Mouse (Mus musculus) left cerebral cortex, postnatal 36 days (tissue): ENCODE results near the gene Itgb4. TPM values are rescaled to one million over a fixed set of nuclear protein-coding genes. Genes with fewer than 3 reads are reported as not detected.
"Not testable (repeated sequence)": the region's sequence is repeated elsewhere in the genome, so short reads cannot be mapped to it uniquely, and the experiment has no call there.

ENCODE experiments used
- DNase-seq, 2 experiments: peaks; one replicate each; pipeline ENCODE4 v3.0.0; 2021 to 2022; ENCODE audit warnings: low spot score in 2 of 2, mixed read lengths in 1 of 2
- intact Hi-C: fragments of 180-260 bp; cut with DNase I; formaldehyde crosslinking; loops from one replicate; pipeline ENCODE4 v1.15.1; 2025
- total RNA-seq, 2 experiments: library from RNA; stranded (reverse); gene quantifications; 2 replicates each; pipeline ENCODE4 v1.2.3; 2021

Gene Itgb4
- total RNA-seq, 2 experiments from 2014 or later: 5.1 to 7.3 TPM

DNA sequence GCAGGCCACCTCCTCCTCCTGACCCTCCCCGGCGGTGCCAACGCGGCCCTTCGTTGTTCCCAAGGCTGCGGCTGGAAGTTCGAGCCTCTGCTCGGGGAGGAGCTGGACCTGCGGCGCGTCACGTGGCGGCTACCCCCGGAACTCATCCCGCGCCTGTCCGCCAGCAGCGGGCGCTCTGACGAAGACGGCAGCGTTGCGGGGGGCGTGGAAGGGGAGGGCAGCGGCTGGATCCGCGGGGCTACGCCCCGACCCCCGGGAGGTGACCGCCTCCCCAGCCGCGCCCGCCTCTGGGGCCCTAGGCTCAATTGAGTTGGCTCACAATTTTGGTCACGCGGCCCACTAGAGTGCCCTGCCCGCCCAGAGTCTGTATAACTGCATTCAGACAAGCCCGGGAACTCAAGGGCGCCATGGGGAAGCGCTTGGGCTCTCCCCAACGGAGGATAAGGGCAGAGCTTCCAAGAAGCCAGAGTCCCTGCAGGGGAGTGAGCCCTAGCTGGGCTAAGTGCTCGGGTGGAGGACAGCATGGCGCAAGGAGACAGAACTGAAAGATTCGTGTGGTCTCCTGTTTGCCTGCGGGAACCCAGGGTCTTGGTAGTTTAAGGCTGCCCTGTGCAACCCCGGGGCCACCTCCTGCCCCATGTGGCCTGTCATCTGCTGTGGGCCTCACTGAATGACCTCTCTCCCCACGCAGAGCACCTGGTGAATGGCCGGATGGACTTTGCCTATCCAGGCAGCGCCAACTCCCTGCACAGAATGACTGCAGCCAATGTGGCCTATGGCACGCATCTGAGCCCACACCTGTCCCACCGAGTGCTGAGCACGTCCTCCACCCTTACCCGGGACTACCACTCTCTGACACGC lies 30.6 kb downstream of the Itgb4 start:
- intact Hi-C loops: no loop called here
- peak; percentile 49 to 59 for DNase-seq

DNA sequence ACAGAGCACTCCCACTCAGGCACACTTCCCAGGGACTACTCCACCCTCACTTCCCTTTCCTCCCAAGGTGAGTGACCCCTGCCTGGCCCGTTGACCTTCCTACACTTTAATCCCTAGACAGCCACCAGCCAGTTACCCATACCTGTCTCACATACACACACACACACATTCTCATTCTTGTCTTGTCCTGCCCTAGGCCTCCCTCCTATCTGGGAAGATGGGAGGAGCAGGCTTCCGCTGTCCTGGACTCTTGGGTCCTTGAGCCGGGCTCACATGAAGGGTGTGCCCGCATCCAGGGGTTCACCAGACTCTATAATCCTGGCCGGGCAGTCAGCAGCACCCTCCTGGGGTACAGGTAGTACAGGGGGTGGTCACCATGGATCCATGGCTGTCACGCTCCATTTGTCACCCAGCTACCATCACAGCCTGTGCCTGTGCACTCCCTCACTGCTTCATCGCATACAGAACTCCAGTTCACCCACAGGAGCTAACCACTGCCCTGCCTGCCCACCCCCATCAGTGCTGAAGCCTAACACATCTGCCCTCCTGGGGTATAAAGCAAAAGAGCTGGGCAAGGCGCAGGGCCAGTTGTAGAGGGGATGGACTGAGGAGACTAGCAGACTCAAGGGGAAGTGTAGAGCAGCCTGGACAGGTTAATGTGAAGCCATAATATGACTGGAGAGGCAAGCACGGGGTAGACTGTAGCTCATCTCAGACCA lies 31.4 kb downstream of the Itgb4 start:
- intact Hi-C loops: no loop called here
- DNase-seq: no peak

DNA sequence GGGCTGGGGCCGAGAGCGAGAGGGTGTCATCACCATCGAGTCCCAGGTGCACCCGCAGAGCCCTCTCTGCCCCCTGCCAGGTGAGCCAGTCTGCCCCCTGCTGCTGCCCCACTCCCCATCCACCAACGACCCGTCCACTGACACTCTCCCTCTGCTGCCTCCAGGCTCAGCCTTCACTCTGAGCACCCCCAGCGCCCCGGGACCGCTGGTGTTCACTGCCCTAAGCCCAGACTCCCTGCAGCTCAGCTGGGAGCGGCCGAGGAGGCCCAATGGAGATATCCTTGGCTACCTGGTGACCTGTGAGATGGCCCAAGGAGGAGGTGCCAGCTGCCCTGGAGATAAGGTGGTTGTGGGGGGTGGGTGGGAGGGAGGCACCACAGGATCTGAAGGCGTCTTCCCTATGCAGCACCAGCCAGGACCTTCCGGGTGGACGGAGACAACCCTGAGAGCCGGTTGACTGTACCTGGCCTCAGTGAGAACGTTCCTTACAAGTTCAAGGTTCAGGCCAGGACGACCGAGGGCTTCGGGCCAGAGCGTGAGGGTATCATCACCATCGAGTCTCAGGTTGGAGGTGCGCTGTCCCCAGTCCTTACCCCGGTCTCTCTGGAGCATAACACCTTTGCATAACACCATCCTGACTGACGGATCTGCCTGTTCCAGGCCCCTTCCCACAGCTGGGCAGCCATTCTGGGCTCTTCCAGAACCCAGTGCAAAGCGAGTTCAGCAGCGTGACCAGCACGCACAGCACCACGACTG lies 32.8 kb downstream of the Itgb4 start:
- intact Hi-C loops: no loop called here
- DNase-seq: no peak

DNA sequence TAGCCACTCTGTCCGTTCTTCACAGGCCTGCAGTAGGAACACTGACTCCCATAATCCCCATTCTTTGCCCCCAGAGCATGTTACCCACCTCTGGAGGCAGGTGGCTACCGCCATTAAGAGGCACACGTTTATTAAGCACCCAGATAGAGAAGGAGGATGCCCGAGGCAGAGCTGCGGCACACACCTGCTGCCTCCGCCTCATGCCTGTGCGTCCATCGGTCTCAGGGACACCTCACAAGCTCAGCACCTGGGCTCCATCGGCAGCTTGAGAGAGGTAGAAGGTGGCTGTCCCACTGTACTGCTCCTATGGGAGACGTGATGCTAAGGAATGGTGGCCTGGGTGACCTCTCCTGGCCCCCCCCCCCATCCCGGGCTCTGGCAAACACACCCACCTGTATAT lies 33.9 kb downstream of the Itgb4 start:
- no peak for DNase-seq

DNA sequence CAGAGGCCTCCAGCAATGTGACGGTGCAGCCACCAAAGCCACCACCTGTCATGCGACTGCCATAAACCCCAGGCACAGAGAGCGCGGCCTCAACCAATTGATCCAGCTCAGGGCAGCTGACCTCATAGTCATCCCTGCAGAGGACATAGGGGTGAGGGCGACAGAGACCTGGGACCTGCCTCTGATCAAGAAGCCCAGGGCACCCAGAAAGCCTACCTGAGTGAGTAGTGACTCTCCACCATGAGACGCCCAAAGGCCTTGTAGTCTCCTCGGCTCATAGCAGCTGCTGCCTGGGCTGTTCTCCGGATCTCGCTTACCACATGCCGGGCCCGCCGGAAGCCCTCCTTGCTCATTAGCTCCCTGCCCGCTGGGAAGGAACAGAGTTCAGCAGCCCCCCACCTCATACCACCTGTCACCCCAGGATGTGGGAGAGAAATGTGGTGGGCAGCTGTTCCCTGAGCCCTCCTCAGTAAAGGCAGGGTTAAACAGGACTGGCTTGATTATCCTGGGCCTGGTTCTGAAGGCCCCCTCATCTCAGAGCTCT lies 34.4 kb downstream of the Itgb4 start:
- DNase-seq: no peak
- intact Hi-C loops: no loop called here

More for the DNA sequence above, 33.9 kb downstream of the Itgb4 start:
- intact Hi-C loops: no loop called here

DNA sequence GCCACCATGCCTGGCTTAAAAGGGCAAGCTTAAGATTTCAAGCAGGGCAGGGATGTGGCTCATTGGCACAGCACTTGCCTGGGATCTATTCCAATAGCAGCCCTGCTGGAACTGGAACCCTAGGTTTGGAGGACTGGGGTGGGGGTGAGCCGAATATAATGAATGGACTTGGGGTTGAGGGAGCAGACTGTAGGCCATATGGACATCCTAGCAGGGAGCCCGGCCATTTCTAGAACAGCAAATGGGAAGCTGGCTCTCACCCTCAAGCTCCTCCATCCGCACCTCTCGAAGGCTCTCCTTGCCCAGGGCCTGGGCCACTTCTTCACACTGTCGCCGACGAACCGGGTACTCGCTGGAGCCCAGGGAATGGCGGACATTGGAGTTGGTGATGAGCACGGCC lies 35.2 kb downstream of the Itgb4 start:
- no peak for DNase-seq
- intact Hi-C loops: no loop called here

DNA sequence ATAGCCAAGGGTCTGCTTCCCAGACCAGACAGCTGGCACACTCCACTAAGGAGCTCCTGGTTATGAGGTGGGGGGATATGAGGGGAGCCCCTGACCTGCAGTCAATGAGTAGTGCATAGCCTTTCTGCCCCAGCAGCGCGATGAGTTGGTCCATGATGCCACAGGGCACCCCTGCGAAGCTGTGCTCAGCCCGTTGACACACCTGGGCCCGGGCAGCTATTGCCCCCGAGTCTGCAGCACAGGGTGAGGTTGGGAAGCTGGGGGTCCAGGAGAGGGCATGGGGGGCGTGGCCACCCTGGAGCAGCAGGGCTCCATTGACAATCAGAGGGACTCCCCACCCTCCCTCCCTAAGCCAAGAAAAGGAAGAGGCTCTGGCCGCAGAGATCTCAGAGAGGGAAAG lies 35.6 kb downstream of the Itgb4 start:
- intact Hi-C loops: no loop called here
- DNase-seq: no peak

DNA sequence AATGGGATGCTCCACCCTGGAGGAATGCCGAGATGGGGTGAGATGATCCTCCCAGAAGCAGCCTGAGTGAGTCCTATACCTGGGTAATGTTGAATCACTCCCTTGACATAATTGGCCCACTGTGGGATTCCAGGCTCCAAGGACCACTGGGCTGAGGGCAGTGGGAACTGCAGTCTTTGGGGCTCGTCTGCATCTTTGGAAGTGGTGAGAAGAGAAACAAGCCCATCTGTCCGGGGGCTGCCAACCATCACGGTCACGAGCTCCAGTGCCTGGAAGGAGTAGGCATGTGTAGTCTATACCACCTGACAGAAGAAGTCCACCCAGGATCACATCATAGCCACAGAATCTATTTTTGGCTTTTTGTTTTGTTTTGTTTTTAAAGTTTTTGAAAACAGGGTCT lies 36.4 kb downstream of the Itgb4 start:
- intact Hi-C loops: no loop called here
- no peak for DNase-seq

DNA sequence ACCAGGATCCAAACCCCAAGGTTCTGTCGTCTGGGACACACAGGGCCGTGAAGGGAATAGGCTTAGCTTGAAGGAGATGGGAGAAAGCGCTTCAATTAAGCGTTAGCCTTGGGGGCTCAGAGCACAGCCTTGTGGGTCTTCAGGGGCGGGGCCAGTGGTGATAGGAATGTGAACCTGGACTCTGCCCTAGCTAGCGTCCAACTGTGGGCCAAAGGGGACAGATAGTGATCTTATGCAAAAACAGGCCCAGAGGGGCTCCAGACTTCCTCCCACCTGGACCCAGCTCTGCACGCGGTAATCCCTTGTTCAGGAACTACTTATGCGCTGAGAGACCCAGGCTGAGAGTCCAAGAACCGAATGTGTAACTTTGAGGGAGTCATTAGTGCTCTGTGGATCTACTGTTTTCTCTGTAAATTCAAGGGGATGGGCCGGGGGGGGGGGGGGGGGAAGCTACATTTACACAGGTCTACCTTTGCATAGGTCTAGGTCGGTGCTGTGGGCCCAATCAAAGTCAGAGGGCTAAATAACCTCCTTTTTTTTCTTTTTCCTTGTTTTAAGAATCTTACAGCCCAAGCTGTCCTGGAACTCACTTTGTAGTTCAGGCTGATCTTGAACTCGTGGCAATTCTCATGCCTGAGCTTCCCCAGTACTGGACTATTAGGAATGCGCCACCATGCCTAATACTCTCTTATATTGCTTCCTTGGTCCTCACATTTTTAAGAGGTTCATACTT lies 37.2 kb downstream of the Itgb4 start:
- no peak for DNase-seq
- intact Hi-C loops: no loop called here

DNA sequence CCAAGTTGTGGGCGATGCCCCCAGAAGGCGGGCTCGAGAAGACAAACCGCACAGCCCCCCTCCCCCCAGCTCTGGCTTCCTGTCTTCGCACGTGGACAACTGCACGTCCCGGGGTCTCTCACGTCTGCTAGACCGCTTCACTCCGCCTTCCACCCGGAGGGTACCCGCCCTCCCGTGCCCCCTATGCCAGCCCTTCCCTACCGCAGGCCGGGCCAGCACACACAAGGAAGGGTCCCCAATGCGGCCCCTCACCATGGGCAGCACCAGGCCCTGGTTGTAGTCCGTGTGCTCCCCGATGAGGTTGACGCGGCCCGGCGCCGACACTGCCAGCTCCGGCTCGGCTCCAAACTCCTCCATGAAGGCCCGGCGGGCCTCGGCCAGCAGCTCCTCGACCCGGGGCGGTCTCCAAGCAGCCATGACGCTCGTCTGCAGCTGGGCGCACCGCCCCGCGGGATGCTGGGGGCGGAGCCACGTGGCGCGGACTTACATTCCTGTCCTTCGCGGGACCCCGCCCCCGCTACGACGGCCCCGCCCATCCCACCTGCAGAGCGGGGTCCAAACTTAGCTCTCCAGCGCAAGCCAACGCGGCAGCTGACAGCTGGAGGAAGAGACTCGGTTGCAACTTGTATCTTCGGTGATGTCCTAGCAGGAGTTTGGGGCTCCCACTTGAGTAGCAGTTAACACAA lies 37.9 kb downstream of the Itgb4 start, which contains the start of gene Galk1:
Gene Galk1, minus strand, starts transcription at position 458 of the 686 bp plus-strand sequence.
- peak; percentile 78 to 84 for DNase-seq
- intact Hi-C loops: no loop called here

DNA sequence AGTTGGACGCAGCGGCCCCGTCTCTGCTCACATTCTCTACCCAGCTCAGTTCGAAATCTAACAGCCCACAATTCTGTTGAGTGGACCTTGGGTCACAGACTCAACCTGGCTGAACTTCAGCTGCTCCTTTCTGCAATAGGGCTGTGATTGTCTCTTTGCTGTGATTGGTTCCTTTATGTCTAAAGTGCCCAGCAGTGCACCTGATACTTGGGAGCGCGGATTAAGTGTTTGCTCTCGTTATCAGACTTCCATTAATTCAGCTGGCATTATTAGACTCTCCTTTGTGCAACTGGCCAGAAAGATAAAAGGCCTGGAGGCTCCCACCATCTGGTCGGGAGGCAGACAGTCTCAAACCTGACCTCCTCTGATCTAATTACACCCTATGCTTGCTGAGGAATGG lies 40.3 kb downstream of the Itgb4 start:
- DNase-seq: no peak
- intact Hi-C loops: no loop called here

DNA sequence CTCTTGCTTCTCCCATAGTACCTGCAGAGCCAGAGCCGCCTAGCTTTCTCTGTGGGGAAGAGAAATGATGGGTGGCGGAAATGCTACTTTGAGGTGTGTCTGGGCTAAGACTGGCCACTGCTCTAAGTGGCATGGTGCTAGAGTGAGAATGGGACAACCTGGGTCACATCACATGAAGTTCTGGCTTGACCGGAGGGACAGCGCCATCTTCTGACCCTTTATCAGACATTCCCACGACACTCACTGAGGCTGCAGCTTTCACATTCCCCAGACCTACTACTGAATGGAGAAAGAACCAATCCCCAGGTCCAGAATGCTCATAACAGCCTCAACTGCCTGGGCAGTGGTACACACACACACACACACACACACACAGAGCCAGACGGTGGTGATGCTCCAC lies 43.6 kb downstream of the Itgb4 start:
- DNase-seq: no peak
- intact Hi-C loops: no loop called here

DNA sequence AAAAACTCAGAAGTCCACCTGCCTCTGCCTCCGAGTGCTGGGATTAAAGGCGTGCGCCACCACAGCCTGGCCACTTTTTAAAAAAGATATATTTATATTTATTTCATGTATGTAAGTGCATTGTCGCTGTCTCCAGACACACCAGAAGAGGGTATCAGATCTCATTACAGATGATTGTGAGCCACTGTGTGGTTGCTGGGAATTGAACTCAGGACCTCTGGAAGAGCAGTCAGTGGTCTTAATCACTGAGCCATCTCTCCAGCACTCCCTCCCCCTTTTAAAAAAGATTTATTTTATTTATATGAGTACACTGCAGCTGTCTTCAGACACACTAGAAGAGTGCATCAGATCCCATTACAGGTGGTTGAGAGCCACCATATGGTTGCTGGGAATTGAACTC lies 44.4 kb downstream of the Itgb4 start:
- intact Hi-C loops: not testable (repeated sequence)

DNA sequence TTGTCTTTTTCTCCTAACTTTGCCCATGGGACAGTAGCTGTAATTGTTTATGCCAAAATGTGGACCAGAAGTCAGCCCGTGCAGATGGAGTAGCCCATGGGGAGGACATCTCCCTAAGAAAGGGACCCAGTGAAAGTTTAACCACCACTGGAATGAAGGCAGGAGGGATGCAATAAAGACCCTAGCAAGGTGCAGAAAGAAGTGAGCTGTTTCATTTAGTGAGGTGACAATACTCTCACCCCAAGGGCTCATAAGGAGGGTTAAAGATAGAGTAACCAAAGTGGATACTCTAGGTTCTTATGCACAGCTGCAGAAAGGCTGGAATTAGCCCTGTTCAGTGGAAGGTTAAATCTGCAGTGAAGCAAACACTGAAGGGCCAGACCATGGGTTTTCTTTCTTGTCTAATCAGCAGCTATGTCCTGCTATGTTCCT lies 44.9 kb downstream of the Itgb4 start:
- intact Hi-C loops: no loop called here
- DNase-seq: no peak

More for the DNA sequence above, 44.4 kb downstream of the Itgb4 start:
- DNase-seq: not testable (repeated sequence)

DNA sequence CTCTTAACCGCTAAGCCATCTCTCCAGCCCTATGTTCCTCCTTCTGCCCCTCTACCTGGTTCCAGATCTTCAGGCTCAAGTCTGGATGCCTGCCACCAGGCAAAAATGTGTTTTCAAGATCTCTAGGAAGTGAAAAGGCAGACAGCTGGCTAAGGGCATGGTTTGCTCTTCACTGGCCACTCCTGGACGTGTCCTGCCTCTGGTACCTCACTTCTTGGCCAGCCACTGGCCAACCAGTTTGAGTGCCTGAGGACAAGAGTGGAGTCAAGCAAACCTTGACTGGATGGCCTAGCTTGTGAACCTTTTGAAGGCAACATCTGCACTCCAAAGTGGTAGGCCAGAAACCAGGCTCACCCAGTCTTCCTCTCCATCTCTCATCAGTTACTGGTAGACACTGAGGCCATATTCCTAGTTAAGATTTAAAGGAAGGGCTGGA lies 45.5 kb downstream of the Itgb4 start:
- intact Hi-C loops: no loop called here
- no peak for DNase-seq

DNA sequence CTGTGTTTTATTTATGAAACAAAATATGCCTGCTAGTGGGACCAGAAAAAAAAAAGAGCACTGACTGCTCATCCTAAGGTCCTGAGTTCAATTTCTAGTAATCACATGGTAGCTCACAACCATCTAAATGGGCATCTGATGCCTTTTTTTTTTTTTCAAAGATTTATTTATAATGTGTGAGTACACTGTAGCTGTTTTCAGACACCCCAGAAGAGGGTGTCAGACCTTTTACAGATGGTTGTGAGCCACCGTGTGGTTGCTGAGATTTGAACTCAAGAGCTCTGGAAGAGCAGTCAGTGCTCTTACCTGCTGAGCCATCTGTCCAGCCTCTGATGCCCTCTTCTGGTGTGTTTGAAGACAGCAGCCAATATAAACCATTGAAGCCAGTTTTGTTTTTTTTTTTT lies 46.0 kb downstream of the Itgb4 start:
- intact Hi-C loops: no loop called here
- DNase-seq: no peak

DNA sequence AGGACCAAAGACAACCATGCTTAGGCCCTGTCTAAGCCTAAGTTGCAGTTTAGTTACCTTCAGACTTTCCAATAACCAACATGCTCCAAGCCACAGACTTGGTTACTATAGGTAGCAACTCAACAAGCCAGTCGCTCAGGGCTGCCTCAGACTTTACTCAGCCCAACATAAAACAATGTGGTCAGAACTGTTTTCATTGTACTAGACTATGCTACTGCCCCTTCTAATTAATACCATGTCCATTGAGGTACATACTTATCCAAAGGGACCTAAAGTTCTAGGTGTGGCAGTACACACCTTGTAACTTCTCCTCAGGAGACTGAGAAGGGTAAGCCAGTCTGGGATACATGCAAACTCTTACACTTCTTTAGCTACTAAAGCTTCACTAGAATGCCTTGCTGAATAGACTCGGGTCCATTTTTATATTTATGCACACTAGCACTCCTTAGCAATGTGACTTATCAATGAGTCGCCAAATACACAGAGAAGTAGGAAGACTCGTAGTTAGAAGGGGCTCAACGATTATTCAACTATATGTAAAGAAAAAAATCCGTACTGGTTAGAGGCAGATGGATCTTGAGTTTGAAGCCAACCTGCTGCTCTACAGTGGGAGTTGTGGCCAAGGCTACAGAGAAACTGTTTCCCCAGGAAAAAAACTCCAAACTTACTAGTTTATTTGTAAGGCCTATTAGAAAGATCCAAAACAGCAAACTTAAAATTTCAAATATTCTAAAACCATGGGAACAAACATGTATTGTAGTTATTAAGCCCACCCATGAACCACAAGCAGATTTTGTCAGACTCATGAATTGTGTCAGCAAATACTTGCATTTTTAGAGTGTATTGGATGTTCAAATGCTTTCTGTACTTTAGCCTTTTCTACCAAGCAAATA lies 47.1 kb downstream of the Itgb4 start:
- intact Hi-C loops: no loop called here
- DNase-seq: no peak
